Mouse (Mus musculus) embryonic facial prominence, embryonic 14.5 days (tissue): Measurements from ENCODE around the gene Fam104a. TPM values are rescaled to one million over a fixed set of nuclear protein-coding genes. Genes with fewer than 3 reads are reported as not detected.

ENCODE experiments used
- ATAC-seq: fragments of 200-750 bp; cut with Nextera tagmentation; 2 replicates; pipeline ENCODE4 v1.8.0; 2017; ENCODE audit warnings: low read depth, moderate number of reproducible peaks, moderate TSS enrichment
- DNase-seq: peaks from one replicate; pipeline ENCODE4 v3.0.0-alpha.2; 2015; ENCODE audit warnings: low spot score
- H3K27ac ChIP-seq: fragments of 300-500 bp; sonication (generic); replicated peaks from 2 replicates; pipeline ENCODE4 v1.5.1; 2014; ENCODE audit warnings: low read depth, mild to moderate bottlenecking, low read length, moderate library complexity
- H3K27me3 ChIP-seq: fragments of 300-500 bp; sonication (generic); replicated peaks from 2 replicates; pipeline ENCODE4 v1.6.1; 2014; ENCODE audit warnings: low read length; ENCODE audit not compliant: control insufficient read depth, insufficient read depth
- H3K36me3 ChIP-seq: fragments of 300-500 bp; sonication (generic); 2 replicates; pipeline ENCODE4 v1.6.1; 2014; ENCODE audit warnings: low read length, mixed read lengths; ENCODE audit not compliant: control insufficient read depth, insufficient read depth
- H3K4me1 ChIP-seq: fragments of 300-500 bp; sonication (generic); 2 replicates; pipeline ENCODE4 v1.6.1; 2014; ENCODE audit warnings: antibody characterized with exemption, low read length; ENCODE audit not compliant: control insufficient read depth, insufficient read depth
- H3K4me2 ChIP-seq: fragments of 300-500 bp; sonication (generic); 2 replicates; pipeline ENCODE4 v1.6.1; 2014; ENCODE audit warnings: low read depth, mild to moderate bottlenecking, low read length, moderate library complexity, mixed read lengths
- H3K4me3 ChIP-seq: fragments of 300-500 bp; sonication (generic); 2 replicates; pipeline ENCODE4 v1.5.1; 2014; ENCODE audit warnings: low read depth, mild to moderate bottlenecking, low read length
- H3K9ac ChIP-seq: fragments of 300-500 bp; sonication (generic); 2 replicates; pipeline ENCODE4 v1.6.1; 2014; ENCODE audit warnings: low read depth, mild to moderate bottlenecking, low read length, moderate library complexity, mixed read lengths
- H3K9me3 ChIP-seq: fragments of 300-500 bp; sonication (generic); 2 replicates; pipeline ENCODE4 v1.6.1; 2016; ENCODE audit warnings: low read length; ENCODE audit not compliant: control insufficient read depth
- WGBS: fragments of 180-500 bp; shearing (Covaris S2); extraction: QIAGEN DNeasy Blood & Tissue Kit; methylation state at CpG from one replicate; pipeline ENCODE4 v1.1.7; 2014; 5-methylcytosine and 5-hydroxymethylcytosine counted together
- polyA plus RNA-seq: library from polyadenylated mRNA; unstranded; fragments of >200 nt; fragmentation: Nextera tagmentation; extraction: Ambion mirVana; gene quantifications from 2 replicates; pipeline ENCODE4 v1.2.1, GENCODE M21; 2014

Gene Fam104a
- polyA plus RNA-seq: 48.3 and 48.6 TPM in 2 replicates

GRCm38 (mm10) chr11:113683957-113684706 is at the start of gene Fam104a, which contains the start of gene D11Wsu47e:
Gene Fam104a, minus strand, starts transcription at chr11:113684155.
Gene D11Wsu47e, plus strand, starts transcription at chr11:113684412.
- H3K27me3 ChIP-seq: no peaks in the 10 kb centered on the region
- H3K4me3 ChIP-seq: peak within 1 kb of the TSS; percentile 91
- H3K27ac ChIP-seq: peak within 1 kb of the TSS; percentile 96
- H3K4me1 ChIP-seq: peaks cover 10% of the 10 kb centered on the region
- H3K36me3 ChIP-seq: peaks cover 17% of the 10 kb centered on the region
- peak; percentile 98 for DNase-seq
- H3K9ac ChIP-seq: peak within 1 kb of the TSS; percentile 90
- no peaks in the 10 kb centered on the region for H3K9me3 ChIP-seq
- peak; percentile 96 for ATAC-seq
- peak within 1 kb of the TSS; percentile 85 for H3K4me2 ChIP-seq
- under 1% methylated on average over 59 of the region's 73 CpGs for WGBS

DNA sequence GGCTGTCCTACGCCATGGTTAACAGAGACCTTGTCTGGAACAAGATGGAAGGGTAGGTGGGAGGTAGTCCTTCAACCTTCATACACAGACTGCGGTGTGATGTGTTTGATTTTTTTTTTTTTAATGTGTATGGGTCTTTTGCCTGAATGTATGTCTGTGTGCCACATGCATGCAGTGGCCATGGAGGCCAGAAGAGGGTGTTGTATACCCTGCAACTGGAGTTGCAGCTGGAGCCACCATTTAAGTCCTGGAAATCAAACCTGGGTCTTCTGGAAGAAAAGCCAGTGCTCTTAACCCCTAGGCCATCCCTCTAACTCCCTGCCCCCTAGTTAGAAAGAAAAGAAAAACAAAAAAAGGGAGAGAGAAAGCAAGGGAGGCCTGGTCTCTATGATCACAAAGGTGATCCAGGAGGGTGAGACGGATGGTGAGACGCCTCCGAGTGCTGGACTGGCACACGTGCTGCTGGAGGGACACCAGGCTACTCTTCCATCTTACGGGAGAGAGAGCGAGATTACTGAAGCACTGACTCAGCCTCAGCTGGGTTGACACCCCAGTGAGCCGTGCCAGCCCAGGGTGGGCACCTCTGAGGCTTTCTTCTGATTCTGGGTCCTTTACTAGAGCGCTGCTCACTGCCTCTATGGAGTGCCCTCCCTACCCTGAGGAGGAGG is 48.1 kb upstream of the Fam104a start:
- no peak overlapping the region for H3K27ac ChIP-seq
- H3K4me1 ChIP-seq: peaks cover 59% of the 10 kb centered on the region
- DNase-seq (no peak), ATAC-seq (no peak)
- H3K27me3 ChIP-seq: no peaks in the 10 kb centered on the region
- 89% methylated on average over 8 of the region's 10 CpGs for WGBS
- no peak overlapping the region for H3K4me2 ChIP-seq
- no peaks in the 10 kb centered on the region for H3K9me3 ChIP-seq
- no peak overlapping the region for H3K4me3 ChIP-seq
- peaks cover 20% of the 10 kb centered on the region for H3K36me3 ChIP-seq
- no peak overlapping the region for H3K9ac ChIP-seq

- H3K4me3 ChIP-seq: no peak overlapping the region
- peaks cover 32% of the 10 kb centered on the region for H3K36me3 ChIP-seq
- H3K27ac ChIP-seq: no peak overlapping the region
- DNase-seq (no peak), ATAC-seq (no peak)
- WGBS: 65% methylated on average over 3 of the region's 3 CpGs
- H3K9ac ChIP-seq: no peak overlapping the region
- no peaks in the 10 kb centered on the region for H3K27me3 ChIP-seq
- peaks cover 65% of the 10 kb centered on the region for H3K4me1 ChIP-seq
- H3K4me2 ChIP-seq: no peak overlapping the region
- no peaks in the 10 kb centered on the region for H3K9me3 ChIP-seq
These were observed 46.9 kb upstream of the Fam104a start for GRCm38 (mm10) chr11:113730879-113731278.

- no peak overlapping the region for H3K9ac ChIP-seq
- H3K27ac ChIP-seq: no peak overlapping the region
- whole genome bisulfite sequencing: 33% methylated on average over 8 of the region's 8 CpGs
- peaks cover 38% of the 10 kb centered on the region for H3K36me3 ChIP-seq
- ATAC-seq: no peak
- no peak overlapping the region for H3K4me3 ChIP-seq
- no peaks in the 10 kb centered on the region for H3K27me3 ChIP-seq
- no peak for DNase-seq
- no peaks in the 10 kb centered on the region for H3K9me3 ChIP-seq
- peaks cover 59% of the 10 kb centered on the region for H3K4me1 ChIP-seq
- H3K4me2 ChIP-seq: no peak overlapping the region
These were observed 46.0 kb upstream of the Fam104a start for GRCm38 (mm10) chr11:113729917-113730316.

DNA sequence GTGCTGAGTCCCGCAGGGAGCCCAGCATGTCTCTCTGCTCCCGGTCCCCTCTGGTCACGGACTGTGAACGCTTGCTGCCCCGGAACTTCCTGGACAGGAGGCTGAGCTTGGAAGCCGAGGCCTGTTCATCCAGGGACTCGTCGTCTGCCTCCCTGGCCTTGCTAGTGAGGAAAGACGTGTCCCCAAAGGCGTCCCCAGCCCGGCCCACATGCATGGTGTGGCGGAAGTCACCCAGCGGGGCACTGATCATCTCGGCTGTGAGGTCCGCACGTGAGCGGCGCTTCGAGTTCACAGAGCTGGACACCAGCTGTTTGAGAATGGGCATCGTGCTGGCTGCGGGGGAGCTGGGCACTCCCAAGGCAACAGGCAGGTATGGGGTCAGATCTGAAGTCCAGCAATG is 45.3 kb upstream of the Fam104a start:
- H3K4me2 ChIP-seq: no peak overlapping the region
- ATAC-seq (no peak), DNase-seq (no peak)
- H3K27ac ChIP-seq: no peak overlapping the region
- H3K9ac ChIP-seq: no peak overlapping the region
- WGBS: 72% methylated on average over 21 of the region's 21 CpGs
- H3K9me3 ChIP-seq: no peaks in the 10 kb centered on the region
- H3K4me3 ChIP-seq: no peak overlapping the region
- H3K36me3 ChIP-seq: peaks cover 45% of the 10 kb centered on the region
- no peaks in the 10 kb centered on the region for H3K27me3 ChIP-seq
- H3K4me1 ChIP-seq: peaks cover 53% of the 10 kb centered on the region

- ATAC-seq: no peak
- DNase-seq: no peak
- Histone ChIP-seq H3K36me3 (peaks cover 47% of the 10 kb centered on the region), H3K9me3 (no peaks in the 10 kb centered on the region), H3K4me1 (peaks cover 41% of the 10 kb centered on the region), H3K27me3 (no peaks in the 10 kb centered on the region), H3K4me2 (no peak overlapping the region), H3K9ac (peak overlapping the region; percentile 15; the same call in 1 of the 2 replicates), H3K27ac (peak overlapping the region; percentile 79), H3K4me3 (no peak overlapping the region)
- 37% methylated on average over 6 of the region's 6 CpGs for WGBS
These were observed 44.0 kb upstream of the Fam104a start for GRCm38 (mm10) chr11:113727992-113728391.

DNA sequence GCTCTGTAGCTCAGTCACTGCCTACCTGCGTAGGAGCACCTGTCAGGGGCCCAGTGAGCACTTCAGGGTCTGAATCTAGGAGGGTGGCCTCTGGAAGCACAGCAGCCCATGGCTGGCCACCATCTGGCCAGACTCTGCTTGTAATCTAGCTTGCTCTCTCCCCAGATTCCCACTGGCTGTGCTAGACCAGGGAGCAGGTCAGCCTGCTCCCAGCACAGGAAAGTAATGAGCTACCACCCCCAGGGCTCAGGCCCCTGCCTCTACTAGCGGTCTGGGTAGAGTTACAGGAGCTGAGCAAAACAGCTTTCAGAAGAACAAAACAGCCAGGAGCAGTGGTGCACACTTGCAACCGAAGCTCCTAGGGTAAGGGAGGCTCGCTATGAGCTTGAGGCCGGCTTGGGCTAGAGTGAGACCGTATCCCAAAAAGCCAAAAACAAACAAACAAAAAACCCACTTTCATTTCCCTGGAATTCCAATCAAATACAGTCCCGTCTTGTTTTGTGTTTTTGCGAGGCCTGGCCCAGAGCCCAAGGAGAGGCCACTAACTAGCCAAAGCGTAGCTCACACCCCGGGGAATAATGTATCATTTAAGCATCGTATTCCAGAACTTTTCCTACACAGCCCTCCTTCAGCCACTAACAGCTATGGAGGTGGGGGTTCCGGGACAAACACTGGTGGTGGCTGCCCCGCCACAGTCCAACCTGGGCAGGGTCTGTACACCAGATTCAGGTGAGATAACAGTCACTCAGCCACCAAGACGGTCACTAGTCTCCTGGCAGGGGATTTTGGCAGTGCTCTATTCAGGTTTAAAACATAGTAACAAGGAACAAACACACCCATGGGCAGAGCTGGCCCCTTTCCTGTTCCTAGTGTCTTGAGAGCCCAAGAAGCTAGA is 43.3 kb upstream of the Fam104a start:
- H3K9ac ChIP-seq: no peak overlapping the region
- ATAC-seq (peak; percentile 5; the same call in 1 of the 2 replicates), DNase-seq (peak; percentile 84)
- no peaks in the 10 kb centered on the region for H3K27me3 ChIP-seq
- WGBS: 40% methylated on average over 14 of the region's 14 CpGs
- peaks cover 47% of the 10 kb centered on the region for H3K36me3 ChIP-seq
- no peak overlapping the region for H3K4me2 ChIP-seq
- H3K4me1 ChIP-seq: peaks cover 40% of the 10 kb centered on the region
- H3K9me3 ChIP-seq: no peaks in the 10 kb centered on the region
- peak overlapping the region; percentile 79 for H3K27ac ChIP-seq
- no peak overlapping the region for H3K4me3 ChIP-seq
